Mouse (Mus musculus): ENCODE measurements around the gene Hpcal1.

Gene Hpcal1

GRCm38 (mm10) chr12:17688913-17689312, 1.7 kb upstream of the Hpcal1 start:
- no peak for DNase-seq

- DNase-seq, result no peak
Observed at GRCm38 (mm10) chr12:17689931-17690563, 609 bp upstream of the Hpcal1 start.

- peak; percentile 42 to 61 for DNase-seq
Observed at GRCm38 (mm10) chr12:17691320-17691876, 742 bp downstream of the Hpcal1 start.

GRCm38 (mm10) chr12:17691891-17692321, 1.2 kb downstream of the Hpcal1 start:
- peak; percentile 41 to 60 for DNase-seq

- no peak for DNase-seq
Observed at GRCm38 (mm10) chr12:17692356-17692755, 1.7 kb downstream of the Hpcal1 start.

GRCm38 (mm10) chr12:17692953-17693352, 2.3 kb downstream of the Hpcal1 start:
- DNase-seq, result no peak

GRCm38 (mm10) chr12:17694589-17695115, 4.0 kb downstream of the Hpcal1 start:
- peak; percentile 46 to 55 for DNase-seq

GRCm38 (mm10) chr12:17696395-17696794, 5.7 kb downstream of the Hpcal1 start:
- DNase-seq, result no peak

- no peak for DNase-seq
Observed at GRCm38 (mm10) chr12:17698934-17699333, 8.3 kb downstream of the Hpcal1 start.

GRCm38 (mm10) chr12:17699480-17699879, 8.8 kb downstream of the Hpcal1 start:
- no peak for DNase-seq

GRCm38 (mm10) chr12:17701131-17701720, 10.6 kb downstream of the Hpcal1 start:
- DNase-seq, result no peak

- no peak for DNase-seq
Observed at GRCm38 (mm10) chr12:17701795-17702194, 11.1 kb downstream of the Hpcal1 start.

GRCm38 (mm10) chr12:17702257-17702943, 11.7 kb downstream of the Hpcal1 start:
- peak; percentile 50 to 62 for DNase-seq

- DNase-seq, result no peak
Observed at GRCm38 (mm10) chr12:17702944-17703335, 12.3 kb downstream of the Hpcal1 start.

GRCm38 (mm10) chr12:17703866-17704265, 13.2 kb downstream of the Hpcal1 start:
- DNase-seq, result no peak

- DNase-seq, result no peak
Observed at GRCm38 (mm10) chr12:17707472-17707871, 16.8 kb downstream of the Hpcal1 start.

- DNase-seq, result peak in 1 of 2 experiments; percentile 46
Observed at GRCm38 (mm10) chr12:17709451-17709850, 18.8 kb downstream of the Hpcal1 start.

GRCm38 (mm10) chr12:17709926-17710746, 19.5 kb downstream of the Hpcal1 start:
- DNase-seq, result peak in 1 of 2 experiments; percentile 62

GRCm38 (mm10) chr12:17710747-17711092, 20.1 kb downstream of the Hpcal1 start:
- DNase-seq, result no peak

GRCm38 (mm10) chr12:17711731-17712388, 21.2 kb downstream of the Hpcal1 start:
- peak in 1 of 2 experiments; percentile 50 for DNase-seq

- no peak for DNase-seq
Observed at GRCm38 (mm10) chr12:17712571-17712970, 21.9 kb downstream of the Hpcal1 start.

Data from kidney, postnatal 4 days (tissue).